Mouse (Mus musculus) heart, embryonic 15.5 days (tissue): ENCODE data around the gene Npas3. TPM values are rescaled to one million over a fixed set of nuclear protein-coding genes. Genes with fewer than 3 reads are reported as not detected.

ENCODE experiments used
- ATAC-seq: fragments of 200-750 bp; cut with Nextera tagmentation; replicated peaks from 2 replicates; pipeline ENCODE4 v1.8.0; 2017; ENCODE audit warnings: low read depth, moderate TSS enrichment; ENCODE audit not compliant: insufficient number of reproducible peaks, insufficient read depth, low FRiP score
- H3K27ac ChIP-seq: fragments of 300-500 bp; sonication (generic); 2 replicates; pipeline ENCODE4 v1.5.1; 2015; ENCODE audit warnings: mild to moderate bottlenecking, inconsistent platforms
- H3K27me3 ChIP-seq: fragments of 300-500 bp; sonication (generic); 2 replicates; pipeline ENCODE4 v1.6.1; 2015; ENCODE audit warnings: inconsistent platforms
- H3K36me3 ChIP-seq: fragments of 300-500 bp; sonication (generic); 2 replicates; pipeline ENCODE4 v1.6.1; 2015; ENCODE audit warnings: mild to moderate bottlenecking, inconsistent platforms
- H3K4me1 ChIP-seq: fragments of 300-500 bp; sonication (generic); replicated peaks from 2 replicates; pipeline ENCODE4 v1.6.1; 2015; ENCODE audit warnings: inconsistent platforms
- H3K4me2 ChIP-seq: fragments of 300-500 bp; sonication (generic); 2 replicates; pipeline ENCODE4 v1.6.1; 2015; ENCODE audit warnings: inconsistent platforms, mild to moderate bottlenecking, moderate library complexity
- H3K4me3 ChIP-seq: fragments of 300-500 bp; sonication (generic); 2 replicates; pipeline ENCODE4 v1.5.1; 2015; ENCODE audit warnings: mild to moderate bottlenecking, inconsistent platforms
- H3K9ac ChIP-seq: fragments of 300-500 bp; sonication (generic); 2 replicates; pipeline ENCODE4 v1.6.1; 2015; ENCODE audit warnings: mild to moderate bottlenecking, inconsistent platforms
- H3K9me3 ChIP-seq: fragments of 300-500 bp; sonication (generic); replicated peaks from 2 replicates; pipeline ENCODE4 v1.6.1; 2016; ENCODE audit warnings: inconsistent platforms
- WGBS: fragments of 180-500 bp; shearing (Covaris S2); methylation state at CpG from one replicate; pipeline ENCODE4 v1.1.7; 2015; ENCODE audit warnings: mixed read lengths; 5-methylcytosine and 5-hydroxymethylcytosine counted together
- polyA plus RNA-seq: library from polyadenylated mRNA; unstranded; fragments of >200 nt; fragmentation: Nextera tagmentation; extraction: Ambion mirVana; gene quantifications from 2 replicates; pipeline ENCODE4 v1.2.1, GENCODE M21; 2015

Gene Npas3
- polyA plus RNA-seq, 1 experiment from 2014 or later: 0.82 TPM

GRCm38 (mm10) chr12:54120386-54120785 is 871.9 kb downstream of the Npas3 start:
- 66% methylated on average over 1 of the region's 1 CpGs for WGBS
- Histone ChIP-seq H3K4me1 (no peaks in the 10 kb centered on the region), H3K27me3 (no peaks in the 10 kb centered on the region), H3K9me3 (no peaks in the 10 kb centered on the region), H3K9ac (no peak overlapping the region), H3K36me3 (no peaks in the 10 kb centered on the region), H3K4me2 (no peak overlapping the region), H3K27ac (no peak overlapping the region), H3K4me3 (no peak overlapping the region)
- ATAC-seq: no peak

GRCm38 (mm10) chr12:54121286-54121685 is 872.8 kb downstream of the Npas3 start:
- WGBS: 80% methylated on average over 3 of the region's 3 CpGs
- Histone ChIP-seq H3K27me3 (no peaks in the 10 kb centered on the region), H3K27ac (no peak overlapping the region), H3K4me1 (no peaks in the 10 kb centered on the region), H3K9me3 (no peaks in the 10 kb centered on the region), H3K36me3 (no peaks in the 10 kb centered on the region), H3K4me2 (no peak overlapping the region), H3K4me3 (no peak overlapping the region), H3K9ac (no peak overlapping the region)
- ATAC-seq: no peak
